Mouse (Mus musculus): ENCODE data around the gene Mall. TPM values are rescaled to one million over a fixed set of nuclear protein-coding genes. Genes with fewer than 3 reads are reported as not detected.

The Mall gene
- total and polyA plus RNA-seq, 3 experiments = not detected

DNA sequence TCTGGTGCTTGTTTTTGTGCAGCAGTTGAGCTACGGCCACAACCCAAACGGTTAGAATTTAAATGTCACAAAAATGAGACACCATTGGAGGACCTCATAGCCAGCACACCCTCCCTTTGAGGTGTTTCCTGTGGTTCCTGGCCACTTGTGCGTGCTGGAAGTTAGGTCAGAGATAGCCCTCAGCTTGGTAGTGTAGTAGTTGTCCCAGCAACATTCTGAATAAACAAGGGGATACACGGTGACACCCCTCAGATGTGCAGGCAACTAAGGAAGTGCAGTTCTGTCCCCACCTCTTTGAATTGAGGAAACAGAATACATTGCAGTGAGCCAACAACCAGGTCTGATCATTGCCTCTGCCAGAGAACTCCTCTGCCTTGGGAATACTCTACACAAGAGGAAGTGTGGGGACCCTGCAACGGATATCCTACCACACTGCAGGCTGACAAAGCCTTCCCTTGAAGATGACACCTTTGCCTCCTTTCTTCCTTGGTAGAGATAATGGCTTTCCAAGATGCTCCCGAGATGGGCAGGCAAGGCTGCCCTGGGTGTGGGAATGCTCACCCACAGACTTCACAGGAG lies 7.0 kb upstream of the Mall start:
- H3K9ac ChIP-seq (ENCODE audit: control insufficient read depth, low read depth, low read length, poor library complexity, severe bottlenecking) = no peak overlapping the region
- H3K4me3 ChIP-seq (ENCODE audit: control insufficient read depth in 1 of 2, insufficient read depth in 1 of 2, low read depth in 2 of 2, low read length in 2 of 2) = no peak overlapping the region
- no peaks in the 10 kb centered on the region for H3K36me3 ChIP-seq (ENCODE audit: control insufficient read depth in 1 of 2, insufficient read depth in 2 of 2, low read length in 2 of 2)
- no peaks in the 10 kb centered on the region for H3K4me1 ChIP-seq (ENCODE audit: control insufficient read depth in 1 of 2, insufficient read depth in 2 of 2, low read length in 2 of 2)
- DNase-seq (ENCODE audit: low read depth, low spot score) = no peak
- TF ChIP-seq E2F4 (IDR thresholded peaks at IDR 0.05; ENCODE audit: borderline replicate concordance, low read depth, low read length) (no peak), TAL1 (IDR thresholded peaks at IDR 0.05; ENCODE audit: low read length) (no peak), UBTF (IDR thresholded peaks at IDR 0.05; ENCODE audit: borderline replicate concordance, insufficient read depth, low read depth, low read length) (no peak), MXI1 (IDR thresholded peaks at IDR 0.05; ENCODE audit: low read depth, low read length) (no peak), EP300 (IDR thresholded peaks at IDR 0.05; ENCODE audit: low read depth in 1 of 2, low read length in 2 of 2) (no peak), RCOR1 (IDR thresholded peaks at IDR 0.05; ENCODE audit: low read depth, low read length) (no peak)
- no peaks in the 10 kb centered on the region for H3K9me3 ChIP-seq (replicated peaks; ENCODE audit: insufficient read depth, low read length)
- no peaks in the 10 kb centered on the region for H3K79me2 ChIP-seq (ENCODE audit: control insufficient read depth, insufficient read depth, low read length, poor library complexity)
- no peak overlapping the region for H3K27ac ChIP-seq (ENCODE audit: control insufficient read depth, low read depth, low read length)
- no peaks in the 10 kb centered on the region for H3K27me3 ChIP-seq (ENCODE audit: control insufficient read depth in 1 of 2, insufficient read depth in 2 of 2, low read length in 2 of 2)

DNA sequence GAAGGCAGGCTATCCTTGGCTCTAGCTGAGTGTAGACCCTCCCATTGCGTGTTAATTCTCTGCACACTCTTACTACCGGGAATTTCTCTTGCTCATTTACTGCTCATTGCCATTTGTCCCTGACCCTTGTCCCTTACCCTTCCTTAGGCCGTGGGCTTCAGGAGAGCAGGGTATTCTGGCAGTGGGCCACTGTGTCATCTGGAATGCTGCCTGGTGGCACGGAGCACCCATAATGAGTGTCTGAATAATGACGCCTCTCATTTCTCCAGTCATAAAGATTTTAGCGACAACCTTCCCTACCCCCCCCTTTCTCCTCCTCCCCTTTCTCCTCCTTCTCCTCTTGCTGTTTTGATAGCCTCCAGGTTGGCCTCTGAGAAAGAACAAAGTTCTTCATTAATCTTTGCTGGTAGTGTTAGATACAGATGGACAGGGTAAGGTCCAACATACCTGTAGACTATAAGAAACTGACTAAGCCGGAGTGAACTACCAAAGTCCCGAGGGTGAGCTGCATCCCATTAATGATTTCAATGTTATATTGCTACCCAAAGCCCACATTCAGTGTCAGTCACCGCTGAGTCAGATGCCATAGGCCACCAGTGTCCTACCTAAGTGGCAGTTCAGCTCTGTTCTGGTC lies 5.9 kb upstream of the Mall start:
- Histone ChIP-seq H3K4me3 (ENCODE audit: control insufficient read depth in 1 of 2, insufficient read depth in 1 of 2, low read depth in 2 of 2, low read length in 2 of 2) (no peak overlapping the region), H3K36me3 (ENCODE audit: control insufficient read depth in 1 of 2, insufficient read depth in 2 of 2, low read length in 2 of 2) (no peaks in the 10 kb centered on the region), H3K79me2 (ENCODE audit: control insufficient read depth, insufficient read depth, low read length, poor library complexity) (no peaks in the 10 kb centered on the region), H3K27me3 (ENCODE audit: control insufficient read depth in 1 of 2, insufficient read depth in 2 of 2, low read length in 2 of 2) (no peaks in the 10 kb centered on the region), H3K9me3 (replicated peaks; ENCODE audit: insufficient read depth, low read length) (no peaks in the 10 kb centered on the region), H3K9ac (ENCODE audit: control insufficient read depth, low read depth, low read length, poor library complexity, severe bottlenecking) (no peak overlapping the region), H3K27ac (ENCODE audit: control insufficient read depth, low read depth, low read length) (no peak overlapping the region), H3K4me1 (ENCODE audit: control insufficient read depth in 1 of 2, insufficient read depth in 2 of 2, low read length in 2 of 2) (no peaks in the 10 kb centered on the region)
- no peak for DNase-seq (ENCODE audit: low read depth, low spot score)
- TF ChIP-seq NELFE (IDR thresholded peaks at IDR 0.05; ENCODE audit: low read depth, low read length) (no peak), GABPA (IDR thresholded peaks at IDR 0.05; ENCODE audit: low read depth, low read length) (no peak), MAFK (IDR thresholded peaks at IDR 0.05; ENCODE audit: borderline replicate concordance, low read depth, low read length) (no peak), MAX (IDR thresholded peaks at IDR 0.05; ENCODE audit: low read length) (no peak), ETS1 (IDR thresholded peaks at IDR 0.05; ENCODE audit: low read depth, low read length) (no peak), CHD1 (IDR thresholded peaks at IDR 0.05; ENCODE audit: low read depth, low read length) (no peak), TCF12 (IDR thresholded peaks at IDR 0.05; ENCODE audit: low read depth, low read length) (no peak), ZC3H11A (IDR thresholded peaks at IDR 0.05; ENCODE audit: low read depth, low read length) (no peak), BHLHE40 (IDR thresholded peaks at IDR 0.05; ENCODE audit: borderline replicate concordance, low read depth, low read length) (no peak), TAL1 (IDR thresholded peaks at IDR 0.05; ENCODE audit: low read length) (no peak), POLR2A (IDR thresholded peaks at IDR 0.05; ENCODE audit: control insufficient read depth in 1 of 2, insufficient read depth in 1 of 2, low read depth in 1 of 2, low read length in 2 of 2, poor library complexity in 1 of 2) (no peak), CHD2 (IDR thresholded peaks at IDR 0.05; ENCODE audit: low read length) (no peak), MEF2A (IDR thresholded peaks at IDR 0.05; ENCODE audit: extremely low read depth, insufficient replicate concordance, low read depth, low read length, poor library complexity, severe bottlenecking) (no peak), ELF1 (IDR thresholded peaks at IDR 0.05; ENCODE audit: low read depth, low read length) (no peak), JUND (IDR thresholded peaks at IDR 0.05; ENCODE audit: low read depth, low read length) (no peak), MXI1 (IDR thresholded peaks at IDR 0.05; ENCODE audit: low read depth, low read length) (no peak), SIN3A (IDR thresholded peaks at IDR 0.05; ENCODE audit: low read length) (no peak), USF2 (IDR thresholded peaks at IDR 0.05; ENCODE audit: borderline replicate concordance in 1 of 2, insufficient read depth in 1 of 2, low read depth in 1 of 2, low read length in 2 of 2) (no peak), MAZ (IDR thresholded peaks at IDR 0.05; ENCODE audit: low read depth, low read length) (no peak), POLR2AphosphoS2 (IDR thresholded peaks at IDR 0.05; ENCODE audit: low read length) (no peak)

Data from MEL (cell line).